Mouse (Mus musculus): ENCODE measurements around the gene Cxcl16.
"Not testable (repeated sequence)": the region's sequence is repeated elsewhere in the genome, so short reads cannot be mapped to it uniquely, and the experiment has no call there.

The Cxcl16 gene

DNA sequence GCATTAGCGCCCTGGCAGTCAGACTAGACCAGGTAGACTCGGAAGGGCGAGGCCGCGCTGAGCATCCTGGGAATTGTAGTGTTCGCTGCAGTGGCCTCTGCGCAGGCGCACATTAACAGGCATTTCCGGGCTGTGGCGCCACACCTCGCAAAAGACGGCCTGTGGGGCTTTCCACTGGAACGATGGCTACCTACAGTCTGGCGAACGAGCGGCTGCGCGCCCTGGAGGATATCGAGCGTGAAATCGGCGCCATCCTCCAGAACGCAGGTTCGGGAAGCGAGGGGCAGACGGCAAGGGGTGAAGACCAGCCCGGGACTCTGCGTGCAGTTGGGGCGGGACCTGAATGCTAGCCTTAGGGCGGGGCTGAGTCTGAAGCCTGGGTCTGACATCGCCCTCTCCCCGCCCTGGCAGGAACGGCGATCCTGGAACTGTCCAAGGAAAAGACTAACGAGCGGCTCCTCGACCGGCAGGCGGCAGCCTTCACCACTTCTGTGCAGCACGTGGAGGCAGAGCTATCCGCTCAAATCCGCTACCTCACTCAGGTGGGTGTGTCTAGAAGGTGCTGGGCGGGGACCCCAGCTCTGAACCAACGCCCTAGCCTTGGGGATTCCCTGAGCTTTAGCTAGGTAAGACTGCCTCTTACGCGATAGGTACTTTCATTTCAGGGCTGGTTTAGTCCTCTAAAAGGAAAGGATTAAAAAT lies 7.8 kb downstream of the Cxcl16 start, which contains the start of gene Med11:
Gene Med11 (plus strand): TSS at position 123 of the 702 bp plus-strand sequence.
- DNase-seq = peak; percentile 99

DNA sequence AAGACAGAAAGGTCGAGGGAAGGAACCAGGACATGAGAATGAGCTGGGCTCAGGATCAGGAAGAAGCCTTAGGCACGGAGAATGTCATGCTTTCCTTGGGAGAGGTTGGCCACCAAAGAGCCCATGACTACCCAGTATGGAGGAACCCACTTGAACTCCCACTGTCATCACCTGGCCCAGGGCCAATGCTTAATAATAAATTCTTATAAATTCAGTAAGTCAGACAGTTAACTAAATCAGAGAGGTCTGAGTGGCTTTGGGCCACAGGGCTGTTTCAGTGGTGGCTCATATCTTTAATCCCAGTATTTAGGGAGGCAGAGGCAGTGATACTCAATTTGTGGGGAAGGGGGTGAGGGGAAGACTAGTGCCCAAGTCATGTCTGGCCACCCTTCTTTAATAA lies 8.9 kb downstream of the Cxcl16 start:
- DNase-seq = no peak

DNA sequence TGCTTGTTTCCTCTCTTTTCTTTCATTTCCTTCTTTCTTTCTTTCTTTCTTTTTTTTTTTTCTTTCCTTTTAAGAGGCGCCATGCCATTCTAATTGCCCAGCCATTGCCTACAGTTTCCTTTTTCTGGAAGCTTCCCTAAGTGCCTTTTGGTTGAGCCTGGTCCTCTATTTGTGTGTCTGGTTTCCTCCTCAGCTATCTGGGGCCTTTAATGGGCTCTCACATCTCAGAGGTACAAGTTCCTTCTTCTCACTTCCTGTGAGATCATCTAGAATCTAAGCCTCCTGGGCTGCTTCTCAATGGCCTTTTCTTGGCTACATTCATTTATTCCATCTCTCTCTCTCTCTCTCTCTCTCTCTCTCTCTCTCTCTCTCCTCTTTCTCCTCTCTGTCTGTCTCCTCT lies 12.4 kb downstream of the Cxcl16 start:
- no peak for DNase-seq

DNA sequence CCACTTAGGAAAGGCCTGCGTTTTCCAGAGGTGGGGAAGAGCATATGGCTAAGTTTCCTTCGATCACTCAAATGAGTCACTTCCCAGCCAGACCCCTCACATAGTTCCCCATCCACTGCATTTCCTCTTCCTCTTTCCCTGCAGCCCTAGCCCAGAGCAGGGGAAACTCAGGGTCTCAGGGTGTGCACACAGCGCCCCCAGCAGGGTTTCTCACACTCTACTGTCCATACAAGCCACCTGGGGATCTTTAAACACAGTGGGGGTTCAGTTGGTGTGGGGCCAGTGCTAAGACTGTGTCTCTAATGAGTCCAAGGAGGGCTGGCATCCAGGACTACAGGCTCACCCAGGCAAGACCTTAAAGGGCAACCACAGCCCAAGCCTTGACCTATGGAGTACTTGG lies 13.0 kb downstream of the Cxcl16 start:
- no peak for DNase-seq

DNA sequence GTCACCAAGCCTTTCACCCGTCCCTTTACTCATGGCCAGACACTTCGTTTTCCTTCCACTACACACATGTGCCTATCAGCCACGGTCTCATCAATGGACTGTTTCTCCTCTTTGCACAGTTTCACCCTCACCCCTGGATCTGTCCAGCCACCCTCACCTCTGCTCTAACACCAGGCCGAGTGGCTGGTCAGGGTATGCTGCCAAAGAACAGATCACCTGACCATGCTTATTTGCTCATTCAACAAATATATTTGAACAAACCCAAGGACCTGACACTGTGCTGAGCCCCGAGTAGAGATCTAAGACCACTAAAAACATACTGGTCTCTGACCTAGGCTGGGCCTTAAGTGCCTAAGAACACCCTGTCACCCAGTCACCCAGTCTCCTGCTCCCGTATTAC lies 15.1 kb downstream of the Cxcl16 start:
- DNase-seq = no peak

DNA sequence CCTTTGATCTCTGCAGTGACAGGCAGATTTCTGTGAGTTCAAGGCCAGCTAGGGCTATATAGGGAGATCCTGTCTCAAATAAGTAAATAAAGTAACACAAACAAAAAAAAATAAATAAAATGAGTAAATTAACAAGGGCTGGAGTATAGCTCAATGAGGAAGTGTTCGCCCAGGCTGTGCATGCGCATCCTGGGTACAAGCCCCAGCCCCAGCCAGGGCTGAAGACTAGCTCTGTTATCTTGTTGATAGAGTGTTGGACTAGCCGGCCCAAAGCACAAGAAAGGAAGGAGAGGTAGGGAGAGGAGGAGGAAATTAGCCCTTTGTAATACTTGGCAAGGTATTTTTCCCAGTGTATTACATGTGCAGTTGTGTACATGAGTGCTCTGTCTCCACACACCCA lies 15.8 kb downstream of the Cxcl16 start:
- no peak for DNase-seq

DNA sequence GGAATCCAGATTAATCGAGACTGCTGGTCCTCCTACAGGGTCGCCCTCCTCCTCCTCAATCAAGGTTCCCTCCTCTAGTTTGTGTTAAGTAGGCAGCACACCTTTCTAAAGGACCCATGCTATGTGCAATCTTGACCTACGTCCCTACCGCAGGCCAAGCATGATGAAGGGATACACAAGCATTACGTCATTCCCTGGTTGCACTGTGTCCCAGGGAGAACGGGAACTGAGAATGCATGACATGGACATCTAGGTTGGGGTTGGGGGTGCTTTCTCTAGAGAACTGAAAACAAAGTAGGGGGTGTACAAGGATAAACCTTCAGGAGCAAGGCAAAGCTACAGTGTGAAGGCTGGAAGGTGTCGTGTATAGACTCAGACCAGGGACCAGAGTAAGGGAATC lies 17.9 kb downstream of the Cxcl16 start:
- DNase-seq = no peak

DNA sequence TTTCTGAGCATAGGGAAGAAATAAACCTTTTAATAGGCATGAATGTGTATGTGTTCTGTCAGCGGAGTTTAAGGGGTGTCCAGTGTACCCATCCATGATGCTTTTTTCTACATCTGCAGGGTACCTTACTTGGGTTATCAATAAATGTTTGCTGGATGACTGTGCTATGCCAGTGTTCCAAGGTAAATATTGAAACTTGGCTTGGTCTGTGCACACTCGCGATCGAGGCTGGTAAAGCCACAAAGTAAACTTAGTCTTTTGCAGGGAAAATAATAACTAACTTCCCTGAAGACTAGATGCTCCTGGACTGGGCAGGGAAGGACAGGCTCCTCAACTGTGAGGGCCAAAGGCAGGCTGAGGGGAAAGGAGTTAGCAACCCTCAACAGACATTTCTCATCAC lies 19.1 kb downstream of the Cxcl16 start:
- no peak for DNase-seq

DNA sequence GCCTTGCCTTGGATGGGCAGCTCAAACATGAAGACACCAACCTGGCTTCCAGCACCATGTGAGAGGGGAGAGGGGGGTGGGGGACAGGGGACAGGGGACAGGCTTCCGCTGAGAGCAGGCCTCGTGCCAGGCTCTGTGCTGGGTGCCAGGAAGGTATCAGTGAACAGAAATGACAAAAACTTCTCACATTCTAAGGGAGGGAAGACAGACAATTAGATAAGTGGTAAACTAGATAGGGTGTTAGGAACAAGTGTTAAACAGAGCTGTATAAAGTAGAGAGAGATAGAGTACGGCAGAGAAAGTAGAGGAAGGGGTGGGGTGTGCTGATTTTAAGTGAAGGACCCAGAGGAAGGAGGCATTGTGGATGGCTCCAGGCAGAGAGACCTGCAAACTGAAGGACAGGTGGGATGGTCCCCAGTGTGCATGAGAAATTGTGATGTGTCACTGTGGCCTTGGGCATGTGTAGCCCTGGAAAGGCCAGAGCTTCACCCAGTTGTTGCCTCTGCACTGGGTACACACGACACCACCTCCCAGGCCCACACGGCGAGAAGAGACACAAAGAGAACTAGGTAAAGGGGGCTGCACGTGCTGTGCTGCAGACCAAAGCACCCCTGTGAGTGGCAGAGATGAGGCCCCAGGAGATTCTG lies 20.9 kb downstream of the Cxcl16 start:
- DNase-seq = no peak

DNA sequence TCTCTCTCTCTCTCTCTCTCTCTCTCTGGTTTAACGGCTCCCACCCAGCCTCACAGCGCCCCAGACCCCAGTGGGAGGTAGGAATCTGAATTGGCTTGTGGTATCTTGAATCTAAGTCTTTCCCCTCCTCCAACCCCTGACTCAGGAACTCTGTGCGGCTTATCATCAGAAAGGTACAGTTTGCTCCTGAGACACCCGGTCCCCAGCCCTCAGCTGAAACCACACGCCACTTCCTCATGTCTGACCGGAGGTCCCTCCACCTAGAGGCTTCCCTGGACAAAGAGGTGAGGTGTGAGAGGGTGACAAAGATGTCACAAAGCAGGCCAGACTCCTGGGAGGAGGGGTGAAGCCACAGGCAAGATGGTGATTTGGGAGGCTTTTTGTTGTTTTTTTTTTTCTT lies 22.4 kb downstream of the Cxcl16 start:
- DNase-seq = no peak

DNA sequence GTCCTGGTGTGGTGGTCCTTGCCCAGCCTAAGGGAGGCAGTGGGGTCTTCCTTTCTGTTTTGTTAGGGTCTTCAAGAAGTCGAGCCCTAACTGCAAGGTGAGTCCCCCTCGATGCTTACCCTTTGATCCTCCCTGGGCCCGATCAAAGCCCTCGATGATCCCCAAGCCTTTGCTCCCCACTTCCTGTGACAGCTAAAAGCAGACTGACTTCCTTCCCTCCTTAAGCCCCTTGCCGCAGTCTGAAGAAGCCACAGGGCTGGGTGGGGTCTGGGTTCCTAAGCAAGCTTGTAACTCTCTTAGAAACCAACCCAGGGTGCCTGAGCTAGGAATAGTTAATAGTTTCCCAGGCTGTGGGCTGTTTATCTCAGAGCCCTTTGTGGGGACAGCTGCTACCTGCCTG lies 24.3 kb downstream of the Cxcl16 start:
- DNase-seq = no peak

DNA sequence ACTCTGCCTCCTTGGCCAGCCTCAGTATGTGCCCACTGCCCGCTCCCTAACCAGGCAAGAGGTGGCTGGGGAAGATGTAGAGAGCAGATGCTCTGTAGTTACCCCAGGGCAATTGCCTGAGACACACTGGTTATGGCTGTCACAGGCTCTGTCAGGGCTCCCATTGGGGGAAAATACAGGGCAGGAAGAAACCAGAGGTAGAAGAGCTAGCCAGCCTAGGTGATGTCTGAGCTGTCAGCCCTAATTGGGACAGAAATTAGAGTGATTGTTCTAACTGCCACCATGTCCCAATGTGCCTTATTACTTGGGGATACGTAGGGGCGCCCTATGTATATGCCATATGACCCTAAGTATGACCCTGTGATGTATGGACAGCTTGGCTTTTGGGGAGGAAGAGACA lies 25.8 kb downstream of the Cxcl16 start:
- DNase-seq = no peak

DNA sequence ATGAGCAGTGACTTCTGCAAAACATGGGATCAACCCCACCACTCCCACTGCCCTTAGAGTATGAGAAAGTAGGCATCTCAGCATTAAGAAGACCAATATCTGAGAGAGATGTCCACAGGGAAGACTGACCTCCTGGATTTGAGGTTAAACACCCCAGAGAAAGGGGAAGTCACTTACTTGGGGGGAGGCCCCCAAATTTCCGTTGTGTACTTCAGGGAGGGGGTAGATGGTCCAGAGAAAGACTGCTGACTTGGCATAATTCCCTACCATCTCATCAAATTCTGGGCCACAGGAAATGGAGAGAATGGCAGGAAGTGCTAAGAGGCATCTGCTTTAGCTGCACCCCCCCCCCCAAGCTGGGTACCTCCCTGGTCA lies 26.2 kb downstream of the Cxcl16 start:
- DNase-seq = no peak

DNA sequence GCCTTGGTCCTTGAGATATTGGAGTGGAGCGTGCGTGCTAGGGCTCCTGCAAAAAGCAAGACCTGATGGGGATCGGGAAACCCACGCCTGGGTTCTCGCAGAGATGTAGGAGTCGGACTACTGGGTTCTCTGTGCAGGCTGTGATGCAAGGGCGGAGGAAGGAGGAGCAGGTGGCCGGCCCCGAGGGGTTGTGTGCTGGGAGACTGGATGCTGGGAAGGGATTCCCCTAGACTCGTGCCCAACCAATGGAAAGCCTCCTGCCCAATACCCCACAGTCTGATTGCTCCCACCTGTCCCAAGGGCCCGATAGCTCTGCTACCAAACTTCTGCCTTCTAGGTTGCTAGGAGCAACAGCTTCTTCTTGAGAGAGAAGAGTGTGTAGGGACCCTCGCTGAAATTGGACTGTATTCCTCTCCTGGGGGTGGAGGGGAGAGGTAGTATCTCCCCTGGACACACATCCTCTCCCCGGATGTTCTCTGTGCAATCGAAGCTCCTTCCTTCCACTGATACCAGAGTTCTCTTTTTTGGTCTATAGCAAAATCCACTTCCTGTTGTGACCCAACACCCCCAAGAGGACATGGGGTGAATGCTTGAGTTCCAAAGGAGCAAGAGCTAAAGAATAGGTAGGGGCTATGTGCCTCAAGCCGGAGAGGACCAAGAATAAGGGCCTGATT lies 26.8 kb downstream of the Cxcl16 start:
- DNase-seq = no peak

DNA sequence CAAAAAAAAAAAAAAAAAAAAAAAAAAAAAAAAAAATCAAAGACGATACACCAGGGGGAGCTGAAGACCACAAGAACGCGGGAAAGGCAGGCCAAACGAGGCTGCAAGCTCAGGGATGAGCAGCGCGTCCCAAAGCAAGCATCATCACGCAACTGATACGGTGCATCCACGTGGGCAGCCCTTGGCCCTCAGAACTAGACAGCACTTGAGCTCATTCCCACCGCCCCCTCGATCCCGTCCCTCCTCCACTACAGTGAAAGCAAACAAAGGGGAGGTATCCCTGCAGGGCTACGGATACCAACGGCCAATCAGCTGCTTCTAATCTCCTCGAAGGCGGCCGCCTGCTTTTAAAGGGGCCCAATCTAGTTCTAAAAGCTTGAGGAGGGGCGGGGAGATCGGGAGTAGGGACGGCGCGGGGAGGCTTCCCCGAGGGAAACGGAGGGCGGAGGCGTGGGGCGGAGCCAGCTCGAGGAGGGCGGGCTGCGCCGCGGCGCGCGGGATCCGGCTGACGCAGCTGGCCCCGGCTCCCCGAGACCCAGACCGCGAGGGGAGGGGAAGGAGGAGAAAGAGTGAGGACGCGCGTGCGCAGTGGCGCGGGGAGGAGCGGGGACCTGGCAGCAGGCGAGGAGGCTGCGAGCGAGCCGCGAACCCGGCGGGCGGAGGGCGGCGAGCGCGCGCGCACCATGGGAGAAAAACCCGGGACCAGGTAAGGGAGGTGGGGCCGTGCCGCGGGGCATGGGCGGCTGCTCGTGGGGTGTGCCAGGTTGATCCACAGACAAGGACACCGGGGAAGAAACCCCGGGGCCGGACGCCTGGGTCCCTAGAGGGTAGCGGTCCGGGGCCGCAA lies 27.5 kb downstream of the Cxcl16 start, which contains the start of gene Arrb2:
Gene Arrb2 (plus strand): TSS at position 588 of the 847 bp plus-strand sequence.
- peak; percentile 98 to 99 for DNase-seq

DNA sequence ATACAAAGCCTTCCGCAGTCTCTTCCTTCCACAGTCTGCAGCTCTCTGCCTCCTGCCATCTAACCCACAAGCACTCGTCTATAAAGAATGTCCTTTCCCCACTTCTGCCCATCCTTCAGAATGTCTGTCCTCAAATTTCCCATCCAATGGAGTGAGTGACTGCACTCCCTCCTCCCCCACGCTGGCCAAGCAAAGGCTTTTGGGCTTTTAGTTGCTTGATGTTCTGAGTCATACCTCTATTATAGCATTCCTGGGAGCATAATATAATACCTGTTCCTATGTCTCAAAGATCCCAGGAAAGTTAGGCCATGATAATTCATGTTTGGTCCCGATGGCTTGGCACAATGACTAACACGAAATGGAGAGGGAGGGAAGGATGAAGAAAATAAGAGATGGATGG lies 28.2 kb downstream of the Cxcl16 start:
- DNase-seq = no peak

DNA sequence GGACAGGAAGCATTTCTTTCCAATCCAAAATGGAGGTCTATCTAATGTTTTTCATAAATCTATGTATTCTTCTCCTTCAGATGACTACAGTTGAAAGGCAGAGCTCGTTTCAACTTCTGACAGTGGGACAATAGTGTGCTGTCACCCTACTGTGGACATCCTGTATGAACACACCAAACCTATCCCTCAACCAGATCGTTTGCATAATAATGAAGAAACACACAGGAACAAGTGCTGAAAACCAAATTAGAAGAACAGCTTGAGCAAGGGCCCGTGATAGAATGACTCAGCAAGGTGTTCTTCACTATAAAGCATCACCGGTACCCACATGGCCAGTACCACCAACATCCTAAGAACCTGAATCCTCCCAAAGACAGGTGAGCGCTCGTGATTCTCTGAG lies 33.2 kb downstream of the Cxcl16 start:
- DNase-seq = not testable (repeated sequence)

DNA sequence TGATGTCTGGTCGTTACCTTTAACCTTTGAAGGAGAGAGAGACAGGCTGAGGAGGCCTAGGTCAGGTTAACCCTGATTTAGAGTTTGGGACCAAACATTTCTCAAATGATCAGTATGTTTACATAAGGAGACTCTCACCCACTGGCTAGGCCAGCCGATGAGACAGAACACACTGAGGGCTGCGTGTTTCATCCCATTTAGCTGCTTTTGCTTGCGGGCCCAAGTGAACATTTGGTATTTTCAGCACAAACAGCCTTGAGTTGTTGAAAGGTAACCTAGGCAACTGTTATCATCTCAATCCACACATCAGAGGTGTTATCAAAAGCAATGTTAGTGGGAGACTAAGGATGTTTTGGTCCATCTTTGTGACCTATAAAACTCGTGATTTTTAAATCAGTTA lies 40.3 kb downstream of the Cxcl16 start:
- DNase-seq = no peak

DNA sequence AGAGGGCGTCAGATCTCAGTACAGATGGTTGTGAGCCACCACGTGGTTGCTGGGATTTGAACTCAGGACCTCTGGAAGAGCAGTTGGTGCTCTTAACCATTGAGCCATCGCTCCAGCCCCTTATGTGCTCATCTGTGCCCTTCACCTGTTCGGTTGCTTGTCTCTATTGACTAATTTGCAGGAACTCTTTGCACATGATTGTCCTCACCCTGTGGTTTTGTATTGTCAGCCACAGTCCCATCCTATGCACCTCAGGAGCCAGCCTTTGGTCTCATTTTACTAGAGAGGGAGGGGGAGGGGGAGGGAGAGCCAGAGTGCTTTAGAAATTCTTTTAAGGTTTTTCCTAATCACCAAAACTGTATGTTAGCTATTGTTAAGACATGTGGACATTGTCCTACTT lies 41.6 kb downstream of the Cxcl16 start:
- no peak for DNase-seq

DNA sequence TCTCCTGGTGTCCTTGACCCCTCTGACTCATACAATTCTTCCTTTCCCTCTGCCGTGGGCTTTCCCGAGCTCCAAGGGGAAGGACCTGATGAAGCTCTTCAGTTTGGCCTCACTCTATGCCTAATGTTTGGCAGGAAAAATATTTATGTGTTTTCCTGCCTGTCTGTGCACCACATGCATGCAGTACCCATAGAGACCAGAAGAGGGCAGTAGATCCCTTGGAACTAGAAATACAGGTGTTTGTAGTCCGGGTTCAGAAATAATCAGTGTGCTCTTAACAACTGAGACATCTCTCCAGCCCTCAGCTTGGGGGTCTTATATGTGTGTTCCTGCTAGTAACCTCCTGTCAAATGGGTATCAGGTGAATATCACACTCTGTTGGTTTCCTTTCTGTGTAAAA lies 45.8 kb downstream of the Cxcl16 start:
- DNase-seq = peak; percentile 80 to 91

DNA sequence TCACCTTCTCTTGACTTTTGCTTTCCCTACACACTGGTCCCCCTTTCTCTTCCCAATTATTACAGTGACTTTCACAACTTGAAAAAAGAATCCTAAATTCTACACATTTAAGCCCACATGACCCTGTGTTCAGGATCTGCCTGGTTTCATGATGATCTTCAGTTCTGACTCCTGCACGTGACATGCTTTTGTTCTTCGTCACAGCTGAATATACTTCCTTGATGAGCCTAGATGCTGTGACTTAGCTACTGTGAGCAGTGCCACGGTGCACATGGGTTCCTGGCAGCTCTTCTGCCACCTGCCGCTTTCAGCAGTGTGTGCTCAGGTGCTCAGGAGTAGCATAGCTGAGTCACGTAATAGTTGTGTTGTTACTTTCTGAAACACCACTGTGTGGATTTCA lies 47.2 kb downstream of the Cxcl16 start:
- DNase-seq = no peak

DNA sequence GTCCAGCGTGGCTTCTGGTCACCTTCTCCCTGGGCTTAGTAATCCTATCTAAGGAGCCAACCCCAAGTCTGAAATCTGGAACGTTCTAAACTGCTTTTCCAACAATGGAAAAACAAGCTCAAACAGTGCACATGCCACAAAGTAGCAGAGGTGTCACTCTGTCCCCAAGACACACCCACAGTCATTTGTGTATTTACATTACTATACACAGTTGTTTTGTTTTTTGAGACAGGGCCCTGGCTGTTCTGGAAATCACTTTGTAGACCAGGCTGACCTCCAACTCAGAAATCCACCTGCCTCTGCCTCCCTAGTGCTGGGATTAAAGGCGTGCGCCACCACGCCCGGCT lies 49.5 kb downstream of the Cxcl16 start:
- no peak for DNase-seq

DNA sequence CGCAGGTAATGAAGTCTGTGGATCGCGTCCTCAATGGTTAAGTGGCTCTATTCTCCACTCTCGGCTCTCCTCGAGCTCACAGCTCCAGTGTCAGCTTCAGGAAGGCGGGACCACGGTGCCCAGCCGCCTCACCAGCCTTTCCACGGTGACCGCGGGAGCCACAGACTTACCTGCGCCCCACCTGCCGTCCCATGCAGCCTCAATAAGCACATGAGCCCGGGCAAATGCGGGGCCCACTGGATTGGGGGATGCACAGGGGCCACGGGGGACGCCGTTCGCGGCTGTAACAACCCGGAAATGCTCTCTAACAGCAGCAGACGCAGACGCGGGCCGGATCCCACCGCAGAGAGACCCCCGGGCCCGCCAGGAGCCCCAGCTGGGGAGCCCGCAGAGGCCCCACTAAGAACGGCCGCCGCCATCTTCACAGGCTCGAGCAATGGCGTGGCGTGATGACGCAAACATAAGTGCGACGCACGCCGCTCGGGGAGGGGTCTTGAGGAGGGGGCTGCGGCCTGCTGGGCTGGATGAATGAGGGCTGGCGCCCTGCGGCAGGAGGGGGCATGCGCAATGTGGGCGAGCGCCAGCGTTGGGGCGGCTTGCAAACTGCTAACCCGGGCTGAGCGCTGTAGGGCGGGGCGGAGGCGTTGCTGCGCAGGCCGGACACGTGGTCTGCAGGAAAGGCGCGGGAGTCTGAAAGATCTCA lies 50.0 kb downstream of the Cxcl16 start, which contains the start of gene Pelp1:
Gene Pelp1 (minus strand): TSS at position 438 of the 703 bp plus-strand sequence.
- peak; percentile 82 to 88 for DNase-seq

Measured in kidney, postnatal 36 days (tissue).